Mouse (Mus musculus) hindbrain, embryonic 14.5 days (tissue): ENCODE data around the gene Ctnnd2. TPM values are rescaled to one million over a fixed set of nuclear protein-coding genes. Genes with fewer than 3 reads are reported as not detected.

Source experiments
- ATAC-seq: fragments of 200-750 bp; cut with Nextera tagmentation; 2 replicates; pipeline ENCODE4 v1.8.0; 2017; ENCODE audit warnings: moderate number of reproducible peaks, mild to moderate bottlenecking, moderate TSS enrichment, moderate library complexity; ENCODE audit not compliant: low FRiP score
- DNase-seq: peaks from one replicate; pipeline ENCODE4 v3.0.0-alpha.2; 2015; ENCODE audit warnings: low spot score
- H3K27ac ChIP-seq: fragments of 300-500 bp; sonication (generic); 2 replicates; pipeline ENCODE4 v1.5.1; 2014; ENCODE audit warnings: mild to moderate bottlenecking, moderate library complexity
- H3K27me3 ChIP-seq: fragments of 300-500 bp; sonication (generic); 2 replicates; pipeline ENCODE4 v1.6.1; 2014; ENCODE audit warnings: mild to moderate bottlenecking, low read length, mixed read lengths; ENCODE audit not compliant: control insufficient read depth, insufficient read depth
- H3K36me3 ChIP-seq: fragments of 300-500 bp; sonication (generic); replicated peaks from 2 replicates; pipeline ENCODE4 v1.6.1; 2014; ENCODE audit not compliant: control insufficient read depth, insufficient read depth
- H3K4me1 ChIP-seq: fragments of 300-500 bp; sonication (generic); replicated peaks from 2 replicates; pipeline ENCODE4 v1.6.1; 2014; ENCODE audit warnings: antibody characterized with exemption, low read length, mixed read lengths; ENCODE audit not compliant: control insufficient read depth, insufficient read depth
- H3K4me2 ChIP-seq: fragments of 300-500 bp; sonication (generic); replicated peaks from 2 replicates; pipeline ENCODE4 v1.6.1; 2014; ENCODE audit warnings: mild to moderate bottlenecking, moderate library complexity
- H3K4me3 ChIP-seq: fragments of 300-500 bp; sonication (generic); replicated peaks from 2 replicates; pipeline ENCODE4 v1.5.1; 2014; ENCODE audit warnings: mild to moderate bottlenecking, low read length
- H3K9ac ChIP-seq: fragments of 300-500 bp; sonication (generic); 2 replicates; pipeline ENCODE4 v1.6.1; 2014
- H3K9me3 ChIP-seq: fragments of 300-500 bp; sonication (generic); 2 replicates; pipeline ENCODE4 v1.6.1; 2016; ENCODE audit warnings: low read length; ENCODE audit not compliant: control insufficient read depth
- WGBS: fragments of 180-500 bp; shearing (Covaris S2); extraction: QIAGEN DNeasy Blood & Tissue Kit; methylation state at CpG from one replicate; pipeline ENCODE4 v1.1.7; 2014; 5-methylcytosine and 5-hydroxymethylcytosine counted together
- polyA plus RNA-seq: library from polyadenylated mRNA; unstranded; fragments of >200 nt; fragmentation: Nextera tagmentation; extraction: Ambion mirVana; gene quantifications from 2 replicates; pipeline ENCODE4 v1.2.1, GENCODE M21; 2014

Gene Ctnnd2
- polyA plus RNA-seq, 1 experiment from 2014 or later = 64.2 TPM

GRCm38 (mm10) chr15:30364491-30364890, 192.1 kb downstream of the Ctnnd2 start:
- no peak overlapping the region for H3K4me3 ChIP-seq
- no peaks in the 10 kb centered on the region for H3K27me3 ChIP-seq
- 86% methylated on average over 1 of the region's 1 CpGs for WGBS
- ATAC-seq = no peak
- H3K9ac ChIP-seq = no peak overlapping the region
- no peak for DNase-seq
- no peak overlapping the region for H3K27ac ChIP-seq
- H3K4me1 ChIP-seq = no peaks in the 10 kb centered on the region; the same call in 1 of the 2 replicates
- H3K4me2 ChIP-seq = no peak overlapping the region
- H3K36me3 ChIP-seq = no peaks in the 10 kb centered on the region
- no peaks in the 10 kb centered on the region for H3K9me3 ChIP-seq

- 62% methylated on average over 7 of the region's 7 CpGs for WGBS
- Histone ChIP-seq H3K27me3 (no peaks in the 10 kb centered on the region), H3K4me2 (no peak overlapping the region), H3K9me3 (no peaks in the 10 kb centered on the region), H3K4me1 (peaks cover 4% of the 10 kb centered on the region; the same call in 1 of the 2 replicates), H3K27ac (no peak overlapping the region), H3K36me3 (no peaks in the 10 kb centered on the region), H3K4me3 (no peak overlapping the region), H3K9ac (no peak overlapping the region)
- no peak for DNase-seq
- ATAC-seq = no peak
Measured at GRCm38 (mm10) chr15:30369997-30370396, 197.6 kb downstream of the Ctnnd2 start.

GRCm38 (mm10) chr15:30371151-30371550, 198.8 kb downstream of the Ctnnd2 start:
- no peaks in the 10 kb centered on the region for H3K27me3 ChIP-seq
- H3K9ac ChIP-seq = no peak overlapping the region
- 74% methylated on average over 2 of the region's 2 CpGs for WGBS
- H3K9me3 ChIP-seq = no peaks in the 10 kb centered on the region
- no peaks in the 10 kb centered on the region for H3K36me3 ChIP-seq
- ATAC-seq = no peak
- no peak overlapping the region for H3K4me3 ChIP-seq
- peaks cover 4% of the 10 kb centered on the region; the same call in 1 of the 2 replicates for H3K4me1 ChIP-seq
- no peak for DNase-seq
- no peak overlapping the region for H3K4me2 ChIP-seq
- no peak overlapping the region for H3K27ac ChIP-seq

- Histone ChIP-seq H3K27ac (no peak overlapping the region), H3K9ac (no peak overlapping the region), H3K9me3 (no peaks in the 10 kb centered on the region), H3K27me3 (no peaks in the 10 kb centered on the region), H3K4me2 (no peak overlapping the region), H3K4me3 (no peak overlapping the region), H3K4me1 (peaks cover 4% of the 10 kb centered on the region; the same call in 1 of the 2 replicates), H3K36me3 (no peaks in the 10 kb centered on the region)
- DNase-seq = no peak
- WGBS = 78% methylated on average over 6 of the region's 6 CpGs
- no peak for ATAC-seq
Measured at GRCm38 (mm10) chr15:30373654-30374215, 201.3 kb downstream of the Ctnnd2 start.

GRCm38 (mm10) chr15:30374907-30375306, 202.5 kb downstream of the Ctnnd2 start:
- peaks cover 4% of the 10 kb centered on the region; the same call in 1 of the 2 replicates for H3K4me1 ChIP-seq
- no peaks in the 10 kb centered on the region for H3K36me3 ChIP-seq
- no peak overlapping the region for H3K27ac ChIP-seq
- no peaks in the 10 kb centered on the region for H3K9me3 ChIP-seq
- H3K27me3 ChIP-seq = no peaks in the 10 kb centered on the region
- 82% methylated on average over 5 of the region's 5 CpGs for WGBS
- no peak overlapping the region for H3K9ac ChIP-seq
- DNase-seq = no peak
- no peak for ATAC-seq
- H3K4me3 ChIP-seq = no peak overlapping the region
- H3K4me2 ChIP-seq = no peak overlapping the region

- H3K9me3 ChIP-seq = no peaks in the 10 kb centered on the region
- WGBS = 19% methylated on average over 9 of the region's 9 CpGs
- ATAC-seq (no peak), DNase-seq (no peak)
- H3K4me2 ChIP-seq = no peak overlapping the region
- H3K4me1 ChIP-seq = peaks cover 10% of the 10 kb centered on the region; the same call in 1 of the 2 replicates
- H3K9ac ChIP-seq = no peak overlapping the region
- no peak overlapping the region for H3K27ac ChIP-seq
- no peaks in the 10 kb centered on the region for H3K36me3 ChIP-seq
- no peak overlapping the region for H3K4me3 ChIP-seq
- no peaks in the 10 kb centered on the region for H3K27me3 ChIP-seq
Measured at GRCm38 (mm10) chr15:30383075-30383842, 210.9 kb downstream of the Ctnnd2 start.

- Histone ChIP-seq H3K4me3 (no peak overlapping the region), H3K27ac (no peak overlapping the region), H3K36me3 (no peaks in the 10 kb centered on the region), H3K4me2 (no peak overlapping the region), H3K9me3 (no peaks in the 10 kb centered on the region), H3K4me1 (peaks cover 10% of the 10 kb centered on the region; the same call in 1 of the 2 replicates), H3K9ac (no peak overlapping the region), H3K27me3 (no peaks in the 10 kb centered on the region)
- no peak for ATAC-seq
- no peak for DNase-seq
- 77% methylated on average over 5 of the region's 5 CpGs for WGBS
Measured at GRCm38 (mm10) chr15:30384386-30384785, 212.0 kb downstream of the Ctnnd2 start.

- H3K4me1 ChIP-seq = peaks cover 10% of the 10 kb centered on the region; the same call in 1 of the 2 replicates
- DNase-seq = no peak
- H3K4me2 ChIP-seq = no peak overlapping the region
- ATAC-seq = no peak
- no peak overlapping the region for H3K27ac ChIP-seq
- H3K9me3 ChIP-seq = no peaks in the 10 kb centered on the region
- no peak overlapping the region for H3K9ac ChIP-seq
- H3K27me3 ChIP-seq = no peaks in the 10 kb centered on the region
- no peaks in the 10 kb centered on the region for H3K36me3 ChIP-seq
- H3K4me3 ChIP-seq = no peak overlapping the region
Measured at GRCm38 (mm10) chr15:30386489-30386888, 214.1 kb downstream of the Ctnnd2 start.

- Histone ChIP-seq H3K4me3 (no peak overlapping the region), H3K36me3 (no peaks in the 10 kb centered on the region), H3K4me2 (no peak overlapping the region), H3K9ac (no peak overlapping the region), H3K4me1 (peaks cover 10% of the 10 kb centered on the region; the same call in 1 of the 2 replicates), H3K9me3 (no peaks in the 10 kb centered on the region), H3K27me3 (no peaks in the 10 kb centered on the region), H3K27ac (no peak overlapping the region)
- 46% methylated on average over 6 of the region's 6 CpGs for WGBS
- no peak for DNase-seq
- no peak for ATAC-seq
Measured at GRCm38 (mm10) chr15:30387244-30387643, 214.9 kb downstream of the Ctnnd2 start.
